Mouse (Mus musculus) cerebellum, adult 9-10 months (tissue): ENCODE data around the gene Aadacl2.
A peak's percentile ranks its signal among the peaks of the same experiment; 100 is the strongest.

Experiments used
- DNase-seq: peaks from one replicate; pipeline ENCODE4 v3.0.0; 2022

The Aadacl2 gene

DNA sequence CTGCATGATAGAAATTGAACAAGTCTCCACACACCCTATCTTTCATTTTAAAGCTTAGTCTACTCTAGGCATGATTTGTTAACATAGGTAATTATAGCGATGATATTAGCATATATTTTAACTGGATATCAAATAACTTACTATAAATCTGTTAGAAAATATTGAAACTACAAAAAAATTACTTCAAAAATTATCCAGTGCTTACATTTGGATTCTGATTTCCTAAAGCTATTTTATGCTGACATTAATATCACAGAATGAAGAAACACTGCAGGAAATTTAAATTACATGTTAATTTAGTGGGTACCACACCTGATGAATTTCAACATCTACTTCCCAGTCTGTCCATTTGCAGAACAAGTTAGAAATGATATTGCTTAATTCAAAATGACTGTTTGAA is at the start of gene Aadacl2:
Aadacl2 (plus strand) TSS at position 301 of the 400 bp plus-strand sequence.
- DNase-seq = no peak

DNA sequence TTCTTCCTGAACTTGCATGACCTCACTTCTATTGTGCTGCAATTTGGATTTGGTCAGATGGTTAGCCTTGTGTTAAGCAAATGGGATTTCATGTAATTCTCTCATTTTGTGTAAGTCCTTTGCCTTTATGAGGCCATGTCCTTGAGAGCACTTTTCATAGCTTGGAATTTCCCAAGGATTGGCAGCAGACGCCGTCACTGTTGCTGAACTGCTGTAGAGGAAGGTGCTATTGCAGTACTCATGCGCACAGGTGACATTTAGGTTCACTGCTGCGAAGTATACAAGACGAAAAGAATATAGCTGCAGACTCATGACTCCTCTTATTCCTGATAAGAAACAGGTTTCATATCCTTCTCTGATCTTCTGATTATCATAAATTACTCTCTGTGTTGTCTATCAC is 35.7 kb upstream of the Aadacl2 start:
- no peak for DNase-seq

DNA sequence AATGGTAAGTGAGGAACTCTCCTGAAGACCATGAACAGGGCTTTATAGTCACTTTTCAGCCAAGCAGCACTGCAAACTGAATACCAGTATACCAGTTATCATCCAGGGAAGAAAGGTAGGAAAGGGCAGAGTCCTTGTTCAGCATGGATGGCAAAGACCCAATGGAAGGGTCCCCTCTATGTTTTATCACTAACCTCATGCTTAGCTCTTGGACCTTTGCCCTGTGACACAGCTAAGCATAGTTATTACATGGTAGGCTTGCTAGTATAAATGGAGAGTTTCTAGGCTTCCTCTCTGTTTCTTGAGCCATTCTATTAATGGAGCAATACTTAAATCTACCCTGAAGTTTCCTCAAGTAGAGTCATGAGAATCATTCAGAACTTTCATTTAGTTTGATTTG is 32.0 kb upstream of the Aadacl2 start:
- DNase-seq = no peak

- DNase-seq = no peak
Measured at GRCm38 (mm10) chr3:60003622-60004021, 2.9 kb upstream of the Aadacl2 start.

GRCm38 (mm10) chr3:60025417-60025816 is 18.9 kb downstream of the Aadacl2 start, which contains the start of gene Aadac:
Gene Aadac (plus strand): TSS chr3:60025717.
- DNase-seq = no peak

DNA sequence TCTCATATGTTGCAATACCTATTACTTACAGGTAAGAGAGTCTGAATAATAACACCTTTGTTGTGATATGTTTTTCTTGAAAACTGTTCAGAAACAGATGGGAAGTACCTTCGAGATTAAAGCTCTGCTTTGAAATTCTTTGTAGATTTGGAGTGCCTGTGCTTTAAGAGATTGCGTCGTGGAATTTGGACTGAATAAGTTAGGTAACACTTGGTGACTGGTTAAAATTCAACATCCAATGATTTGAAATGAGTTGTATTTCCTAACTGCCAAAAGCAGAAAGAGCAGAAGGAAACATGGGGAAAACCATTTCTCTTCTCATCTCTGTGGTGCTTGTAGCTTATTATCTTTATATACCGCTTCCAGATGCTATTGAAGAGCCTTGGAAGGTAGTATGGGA is 25.0 kb downstream of the Aadacl2 start:
- DNase-seq = no peak

GRCm38 (mm10) chr3:60046221-60046913 is 39.8 kb downstream of the Aadacl2 start:
- no peak for DNase-seq

- DNase-seq = no peak
Measured at GRCm38 (mm10) chr3:60053231-60053927, 46.8 kb downstream of the Aadacl2 start.

- DNase-seq = no peak
Measured at GRCm38 (mm10) chr3:60053931-60054330, 47.4 kb downstream of the Aadacl2 start.

- peak; percentile 31 for DNase-seq
Measured at GRCm38 (mm10) chr3:60056451-60056850, 49.9 kb downstream of the Aadacl2 start.

DNA sequence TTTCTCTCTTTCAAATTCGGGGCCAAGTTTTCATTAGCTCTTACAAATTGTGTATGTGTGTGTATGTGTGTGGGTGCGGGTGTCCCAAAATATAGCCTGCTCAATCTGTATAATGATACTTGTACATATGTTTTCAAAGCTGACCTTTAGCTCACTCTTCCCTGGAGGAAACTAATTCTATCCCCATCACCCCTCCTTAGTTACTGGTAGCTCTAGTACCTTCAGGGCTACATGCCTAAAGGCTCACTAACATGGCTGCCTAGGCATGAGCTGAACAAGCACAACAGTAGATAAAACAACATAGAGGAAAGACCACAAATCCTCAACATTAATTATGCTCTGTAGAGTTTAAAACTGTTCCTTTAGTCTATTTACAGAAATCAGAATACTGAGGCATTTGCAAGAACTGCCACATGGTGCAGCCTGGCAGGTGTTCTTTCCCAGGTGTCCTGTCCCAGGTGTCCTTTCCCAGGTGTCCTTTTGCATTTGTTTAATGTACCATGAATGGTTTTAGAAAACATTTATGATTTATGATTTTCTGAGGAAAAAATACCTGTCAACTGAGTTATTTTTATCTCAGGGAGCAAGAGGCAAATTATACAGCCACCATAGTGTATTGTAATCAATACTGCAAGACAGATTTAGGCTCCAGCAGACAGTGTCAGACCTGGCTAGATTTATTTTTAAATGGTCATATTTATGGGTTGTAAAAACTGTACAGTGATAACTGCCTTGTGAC is 50.7 kb downstream of the Aadacl2 start:
- DNase-seq = peak; percentile 72

GRCm38 (mm10) chr3:60057809-60058082 is 51.2 kb downstream of the Aadacl2 start:
- no peak for DNase-seq
